Mouse (Mus musculus) embryo, embryonic 10.5 days (tissue): ENCODE results near the gene Uqcrc2.

Experiments used
- DNase-seq: peaks from one replicate; pipeline ENCODE4 v3.0.0-alpha.2; 2015; ENCODE audit warnings: low spot score

The Uqcrc2 gene

DNA sequence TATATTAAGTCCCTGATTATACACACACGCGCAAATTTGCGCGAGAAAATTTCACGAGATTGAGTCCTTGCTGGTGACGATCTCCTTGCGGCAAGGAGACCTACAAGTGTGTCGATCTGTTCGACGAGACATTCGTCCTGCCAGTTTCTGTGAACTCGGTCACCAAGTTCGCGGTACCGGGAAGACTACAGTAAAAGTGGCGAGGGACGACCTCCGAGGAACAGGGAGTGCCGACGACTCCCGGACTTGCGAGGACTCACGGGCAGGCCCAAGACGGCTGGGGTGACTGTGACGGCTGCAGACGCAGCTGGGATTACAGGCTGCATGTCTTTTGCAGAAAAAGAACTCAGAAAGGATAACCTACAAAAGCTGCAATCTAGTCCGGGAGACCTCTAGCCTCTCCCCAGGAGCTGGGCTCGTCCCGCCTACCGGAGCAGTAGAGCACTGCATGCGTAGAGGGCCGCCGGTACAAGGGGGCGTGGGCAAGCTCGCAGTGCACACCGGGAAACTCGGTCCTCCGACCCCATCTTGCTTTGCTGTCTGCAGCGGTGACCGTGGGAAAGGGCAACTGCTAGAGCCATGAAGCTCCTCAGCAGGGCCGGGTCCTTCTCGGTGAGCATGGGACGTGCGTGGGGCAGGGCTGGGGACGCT is at the start of gene Uqcrc2:
Uqcrc2 (plus strand) TSS at position 466 of the 651 bp plus-strand sequence.
- DNase-seq = peak; percentile 95

DNA sequence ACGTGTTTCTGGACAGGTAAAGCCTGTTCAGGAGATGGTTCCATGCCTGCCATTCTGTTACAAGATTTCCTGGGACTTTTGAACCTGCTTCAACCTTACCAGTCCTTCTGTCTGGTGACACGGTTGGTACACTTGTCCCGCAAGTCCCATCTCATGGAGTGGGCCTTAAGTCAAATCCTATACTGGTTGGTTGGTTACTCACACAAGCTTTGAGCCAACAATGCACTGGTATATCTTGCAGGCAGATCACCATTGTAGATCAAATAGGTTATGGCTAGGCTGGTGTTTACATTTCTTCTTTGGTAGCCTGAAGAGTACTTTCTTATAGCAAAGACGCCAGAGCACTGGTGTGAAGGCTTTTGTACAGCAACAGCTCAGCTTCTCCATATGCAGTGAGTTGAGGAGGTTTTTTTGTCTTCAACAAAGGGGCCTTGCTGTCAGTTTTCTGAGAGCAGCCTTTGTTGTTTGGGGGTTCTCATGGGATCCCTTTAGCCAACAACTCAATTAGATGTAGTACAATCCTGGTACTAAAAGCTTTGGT is 37.7 kb upstream of the Uqcrc2 start:
- DNase-seq = no peak

DNA sequence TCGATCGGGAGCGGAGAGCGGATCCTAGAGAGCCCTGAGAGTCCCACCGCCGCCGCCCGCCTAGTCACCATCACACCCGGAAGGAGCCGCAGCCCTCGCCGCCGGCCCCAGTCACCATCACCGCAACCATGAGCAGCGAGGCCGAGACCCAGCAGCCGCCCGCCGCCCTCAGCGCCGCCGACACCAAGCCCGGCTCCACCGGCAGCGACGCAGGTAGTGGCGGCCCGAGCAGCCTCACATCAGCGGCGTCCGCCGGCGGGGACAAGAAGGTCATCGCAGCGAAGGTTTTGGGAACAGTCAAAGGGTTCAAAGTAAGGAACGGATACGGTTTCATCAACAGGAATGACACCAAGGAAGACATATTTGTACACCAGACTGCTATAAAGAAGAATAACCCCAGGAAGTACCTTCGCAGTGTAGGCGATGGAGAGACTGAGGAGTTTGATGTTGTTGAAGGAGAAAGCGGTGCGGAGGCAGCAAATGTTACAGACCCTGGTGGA is 37.2 kb upstream of the Uqcrc2 start:
- peak; percentile 54 for DNase-seq

DNA sequence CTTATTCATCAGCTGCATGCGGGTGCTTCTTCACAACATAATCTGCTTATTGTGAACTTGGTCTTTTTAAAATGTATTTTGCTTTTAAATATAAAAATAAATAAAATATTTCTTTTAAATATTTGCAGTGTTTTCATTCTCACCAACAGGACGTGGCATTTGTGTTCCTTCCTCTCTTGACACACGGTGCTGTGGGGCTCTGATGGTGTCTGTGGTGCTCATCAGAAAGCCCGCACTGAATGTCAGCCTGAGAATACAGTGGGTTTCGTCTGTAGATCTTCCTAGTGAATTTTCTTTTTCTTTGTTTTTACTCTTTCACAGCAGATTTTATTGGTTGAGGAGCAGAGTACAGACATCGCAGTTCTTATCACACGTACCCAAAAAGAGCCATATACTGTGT is 36.6 kb upstream of the Uqcrc2 start:
- DNase-seq = no peak

DNA sequence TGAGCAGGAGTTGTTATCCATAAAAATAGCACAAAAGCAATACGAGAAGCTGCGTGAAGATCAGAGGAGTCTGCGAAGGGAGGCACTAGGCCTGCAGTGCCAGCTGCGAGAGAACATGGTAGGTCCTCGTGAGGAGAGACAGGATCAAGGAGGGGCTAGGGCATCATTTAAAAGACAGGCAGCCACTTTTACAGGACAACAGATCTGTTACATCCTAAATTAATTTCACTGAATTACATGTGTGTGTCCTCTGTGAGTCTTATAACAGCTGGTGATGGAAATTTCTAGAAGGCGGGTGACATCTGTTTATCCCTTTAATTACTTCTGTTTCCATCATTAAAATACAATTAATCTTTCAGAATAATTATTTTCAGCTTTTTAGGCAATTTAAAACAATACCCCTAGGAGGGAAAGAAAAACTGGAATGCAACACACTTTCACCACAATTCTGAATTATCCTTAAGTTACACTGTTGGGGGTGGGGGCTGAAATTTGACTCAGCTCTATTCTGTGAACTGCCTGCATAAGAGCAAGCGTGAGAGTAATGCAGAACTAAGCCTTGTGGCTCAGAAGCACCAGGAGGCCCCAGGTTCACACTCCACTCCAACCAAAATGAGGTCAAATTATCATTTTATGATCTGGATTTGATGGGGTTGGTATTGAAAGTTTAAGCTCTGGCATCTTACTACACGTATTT is 14.8 kb upstream of the Uqcrc2 start:
- no peak for DNase-seq

DNA sequence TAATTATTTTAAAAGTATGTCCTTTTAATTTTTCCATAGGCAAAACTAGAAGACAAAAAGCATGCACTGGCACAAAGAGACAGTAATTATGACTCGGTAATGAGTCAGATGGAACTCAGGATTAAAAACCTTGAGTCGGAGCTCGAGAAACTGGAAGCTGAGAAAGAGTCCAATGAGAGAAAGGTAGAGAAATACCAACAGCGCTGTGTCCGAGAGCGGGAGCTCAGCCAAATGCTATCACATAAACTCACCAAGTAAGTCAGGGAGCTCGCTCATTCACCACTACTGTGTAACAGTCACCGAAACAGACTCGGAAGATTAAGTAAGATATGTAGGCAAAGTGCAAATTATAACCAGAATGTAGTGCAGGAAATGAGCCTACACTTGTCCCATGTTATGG is 14.1 kb upstream of the Uqcrc2 start:
- DNase-seq = no peak

DNA sequence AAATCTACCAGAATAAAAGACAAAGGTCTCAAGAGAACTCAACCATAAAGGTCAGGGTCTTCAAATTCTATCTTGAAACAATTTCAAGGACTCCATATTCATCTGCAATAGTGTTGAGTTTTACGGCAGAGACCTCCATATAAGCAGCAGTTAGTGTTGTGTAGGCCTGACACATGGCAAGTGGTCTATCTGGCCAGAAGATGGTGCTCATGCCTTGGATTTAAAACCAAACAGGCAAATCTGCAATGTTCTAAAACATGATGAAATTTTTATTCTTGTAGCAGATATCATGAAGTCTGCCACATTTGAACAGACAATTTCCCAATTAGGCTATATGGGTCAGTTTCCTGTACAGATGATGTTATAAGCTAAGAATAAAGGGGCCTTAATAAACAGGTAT is 2.5 kb upstream of the Uqcrc2 start:
- DNase-seq = peak; percentile 15

DNA sequence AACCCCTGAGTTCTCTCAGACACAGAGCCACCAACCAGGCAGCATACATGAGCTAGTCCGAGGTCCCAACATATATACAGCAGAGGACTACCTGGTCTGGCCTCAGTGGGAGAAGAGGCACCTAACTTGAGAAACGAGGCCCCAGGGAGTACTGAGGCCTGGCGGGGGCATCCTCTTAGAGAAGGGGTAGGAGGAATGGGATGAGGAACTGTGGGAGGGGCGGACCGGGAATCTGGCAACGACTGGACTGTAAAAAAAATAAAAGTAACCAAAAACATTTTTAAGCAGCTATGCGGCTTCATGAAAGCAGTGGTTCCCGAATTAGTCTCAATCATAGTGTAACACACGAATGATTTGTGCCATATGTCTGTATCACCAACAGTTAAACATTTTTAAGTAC is 675 bp upstream of the Uqcrc2 start:
- DNase-seq = peak; percentile 39

DNA sequence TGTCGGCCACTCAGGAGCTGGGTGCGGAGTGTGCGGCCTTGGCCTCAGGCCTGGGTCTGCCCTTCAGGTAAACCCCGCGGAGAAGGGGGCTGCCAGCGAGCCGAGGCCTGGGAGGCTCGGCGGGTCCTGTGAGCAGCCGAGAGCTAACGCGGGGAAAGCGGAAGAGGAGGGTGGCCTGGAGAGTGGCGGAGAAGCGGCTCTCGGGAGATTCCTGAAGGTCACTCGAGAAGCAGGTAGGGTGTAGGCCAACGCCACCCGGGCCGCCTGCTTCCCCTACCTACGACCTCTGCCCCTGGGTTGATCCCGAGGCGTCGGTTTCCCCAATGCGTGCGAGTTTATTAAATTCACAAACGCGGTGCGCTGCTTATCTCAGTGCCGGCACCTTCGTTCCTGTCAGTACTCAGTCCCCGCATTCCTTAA is 396 bp downstream of the Uqcrc2 start:
- DNase-seq = no peak

DNA sequence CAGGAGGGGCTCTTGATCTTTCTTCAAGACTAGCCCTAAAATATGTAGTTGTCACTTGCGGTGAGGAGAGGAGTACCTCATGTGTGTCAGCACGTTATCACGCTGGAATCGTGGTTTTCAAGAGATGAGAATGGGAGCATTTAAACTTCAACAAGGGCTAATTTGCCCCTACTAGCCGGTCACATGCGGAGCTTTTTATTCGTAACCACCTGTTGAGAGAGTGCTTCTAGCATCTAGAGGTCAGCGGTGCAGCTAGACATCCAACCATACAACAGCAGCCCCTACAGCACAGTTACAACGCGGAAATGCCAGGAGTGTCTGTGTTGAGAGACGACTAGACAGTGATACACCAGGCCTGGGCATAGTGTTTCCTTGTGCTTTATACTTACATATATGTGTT is 845 bp downstream of the Uqcrc2 start:
- DNase-seq = peak; percentile 52

DNA sequence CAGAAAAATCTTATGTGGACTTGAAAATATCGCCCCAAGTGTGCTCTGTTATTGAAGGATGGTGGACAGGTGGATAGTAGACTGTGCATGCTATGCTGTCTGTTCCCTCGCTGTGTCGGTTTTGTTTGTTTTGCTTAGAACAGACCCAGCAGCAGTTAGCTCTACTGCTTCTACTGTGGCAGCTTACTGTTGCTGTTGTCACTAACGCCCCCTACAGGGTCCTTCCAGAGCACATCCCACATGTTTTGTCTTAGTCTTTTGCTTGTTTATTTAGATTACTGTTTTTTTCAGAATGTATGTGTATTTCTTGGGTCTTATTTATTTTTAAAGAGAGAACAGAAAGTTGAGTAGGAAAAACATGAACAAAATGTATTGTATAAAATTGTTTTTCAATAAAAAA is 8.2 kb downstream of the Uqcrc2 start:
- peak; percentile 8 for DNase-seq

DNA sequence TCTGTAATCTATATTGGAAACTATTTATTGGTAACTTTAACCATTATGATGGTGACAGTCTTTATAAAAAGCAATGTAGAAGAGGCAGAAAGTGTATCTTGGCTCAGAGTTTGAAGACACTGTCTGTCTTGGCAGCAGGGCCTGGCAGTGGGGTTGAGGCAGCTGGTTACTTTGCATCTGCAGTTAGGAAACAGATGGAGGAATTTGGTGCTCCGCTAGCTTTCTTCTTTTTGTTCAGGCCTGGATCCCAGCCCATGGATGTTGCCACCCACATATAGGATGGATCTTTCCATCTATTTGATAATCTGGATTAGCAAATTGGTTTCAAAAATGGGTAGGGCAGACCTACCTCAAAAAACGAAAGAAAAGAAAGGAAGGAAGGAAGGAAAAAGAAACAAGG is 12.9 kb downstream of the Uqcrc2 start:
- DNase-seq = no peak

DNA sequence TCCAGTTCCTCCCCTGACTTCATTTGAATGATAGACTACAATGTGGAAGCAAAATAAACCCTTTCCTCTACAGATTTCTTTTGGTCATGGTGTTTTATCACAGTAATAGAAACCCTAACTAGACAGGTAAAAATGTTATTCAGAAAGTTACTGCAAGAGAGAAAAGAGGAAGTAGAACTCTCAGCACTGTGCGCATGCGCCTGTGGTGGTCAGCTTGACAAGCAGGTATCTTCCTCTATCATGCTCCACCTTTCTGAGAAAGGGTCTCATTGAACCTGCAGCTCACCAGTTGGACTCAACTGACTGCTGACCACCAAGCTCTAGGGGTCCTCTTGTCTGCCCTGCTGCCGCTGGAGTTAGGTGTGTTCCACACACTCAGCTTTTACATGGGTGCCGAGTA is 27.1 kb downstream of the Uqcrc2 start:
- no peak for DNase-seq

DNA sequence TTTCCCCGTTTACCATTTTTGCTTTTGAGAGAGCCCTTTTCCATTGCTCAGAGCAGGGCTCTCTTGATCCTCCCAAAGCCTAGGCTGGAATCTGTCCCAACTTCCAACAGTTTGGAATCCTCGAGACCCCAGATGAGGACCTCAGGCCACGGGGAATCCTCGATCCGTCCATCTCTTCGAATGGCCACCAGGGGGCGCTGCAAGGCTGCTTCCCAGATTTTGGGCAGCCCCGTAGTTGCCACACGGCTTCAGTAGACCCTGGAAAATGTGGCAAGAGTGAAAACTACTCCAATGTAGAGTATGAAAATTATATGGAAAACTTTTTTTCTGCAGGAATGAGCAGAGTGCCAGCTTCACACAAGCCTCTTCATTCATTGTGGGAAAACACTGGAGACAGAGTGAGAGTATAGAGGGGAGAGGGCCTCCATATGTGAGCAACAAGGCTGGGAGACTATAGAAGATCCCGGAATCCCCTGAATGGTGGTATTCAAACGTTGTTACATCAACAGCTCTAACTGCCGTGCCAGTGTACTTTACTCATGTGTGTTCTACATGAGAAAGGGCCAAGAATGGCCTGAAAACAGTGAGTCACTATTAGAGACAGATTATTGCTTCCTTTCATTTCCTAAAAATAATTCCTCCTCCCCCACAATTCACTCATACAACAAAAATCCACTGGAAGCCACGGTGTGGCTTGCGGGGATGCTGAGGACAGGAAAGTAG is 35.3 kb downstream of the Uqcrc2 start, which contains the start of gene Pdzd9:
Pdzd9 (minus strand) TSS at position 191 of the 723 bp plus-strand sequence.
- DNase-seq = peak; percentile 86

DNA sequence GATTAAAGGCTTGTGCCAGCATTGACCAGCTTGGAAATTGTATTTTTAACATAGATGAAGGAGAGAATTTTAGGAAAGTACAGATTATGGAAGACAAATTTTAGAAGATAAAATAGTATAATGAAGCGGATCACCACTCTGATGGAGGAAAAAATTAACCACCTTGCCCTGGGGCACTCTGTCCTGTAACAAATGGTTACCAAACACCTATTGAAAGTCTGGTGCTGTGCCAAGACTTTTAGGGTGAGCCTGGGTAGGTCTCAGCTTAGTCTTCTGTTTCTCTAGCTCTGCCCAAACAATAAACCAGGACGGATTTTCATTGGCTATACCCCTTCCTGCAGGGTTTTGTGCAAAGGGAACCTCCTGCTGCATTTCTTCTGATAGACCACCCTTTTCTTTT is 36.3 kb downstream of the Uqcrc2 start:
- no peak for DNase-seq

DNA sequence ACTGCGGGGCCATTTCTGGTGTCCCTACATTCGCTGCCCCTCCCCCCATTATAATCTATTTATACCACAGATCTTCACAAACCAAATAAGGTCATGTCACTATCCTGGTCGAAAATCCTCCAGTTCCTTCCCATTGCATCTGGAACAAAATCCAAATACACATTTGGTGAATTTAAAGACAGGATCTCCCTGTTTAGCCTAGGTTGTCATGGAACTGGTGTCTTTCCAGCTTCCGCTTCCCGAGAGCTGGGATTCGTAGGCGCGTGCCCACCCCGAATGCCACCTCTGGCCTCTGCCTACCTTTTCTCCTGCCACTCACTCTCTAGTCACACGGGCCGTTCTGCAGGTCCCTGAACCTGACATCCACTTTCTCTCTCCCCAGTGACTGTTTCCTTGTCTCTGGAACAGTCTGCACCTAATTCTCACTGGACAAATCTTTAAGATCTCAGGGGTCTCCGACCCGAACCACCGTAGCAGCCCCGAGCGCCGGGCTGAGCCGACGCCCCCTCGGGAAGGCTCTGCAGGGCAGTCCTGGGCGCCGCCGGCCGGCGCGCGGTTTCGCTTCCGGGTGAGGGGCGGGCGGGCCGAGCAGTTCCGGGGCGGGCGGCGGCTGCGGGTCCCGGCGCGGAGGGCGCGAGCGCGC is 42.1 kb downstream of the Uqcrc2 start, which contains the start of gene Mosmo:
Mosmo (plus strand) TSS at position 618 of the 643 bp plus-strand sequence.
- peak; percentile 82 for DNase-seq

DNA sequence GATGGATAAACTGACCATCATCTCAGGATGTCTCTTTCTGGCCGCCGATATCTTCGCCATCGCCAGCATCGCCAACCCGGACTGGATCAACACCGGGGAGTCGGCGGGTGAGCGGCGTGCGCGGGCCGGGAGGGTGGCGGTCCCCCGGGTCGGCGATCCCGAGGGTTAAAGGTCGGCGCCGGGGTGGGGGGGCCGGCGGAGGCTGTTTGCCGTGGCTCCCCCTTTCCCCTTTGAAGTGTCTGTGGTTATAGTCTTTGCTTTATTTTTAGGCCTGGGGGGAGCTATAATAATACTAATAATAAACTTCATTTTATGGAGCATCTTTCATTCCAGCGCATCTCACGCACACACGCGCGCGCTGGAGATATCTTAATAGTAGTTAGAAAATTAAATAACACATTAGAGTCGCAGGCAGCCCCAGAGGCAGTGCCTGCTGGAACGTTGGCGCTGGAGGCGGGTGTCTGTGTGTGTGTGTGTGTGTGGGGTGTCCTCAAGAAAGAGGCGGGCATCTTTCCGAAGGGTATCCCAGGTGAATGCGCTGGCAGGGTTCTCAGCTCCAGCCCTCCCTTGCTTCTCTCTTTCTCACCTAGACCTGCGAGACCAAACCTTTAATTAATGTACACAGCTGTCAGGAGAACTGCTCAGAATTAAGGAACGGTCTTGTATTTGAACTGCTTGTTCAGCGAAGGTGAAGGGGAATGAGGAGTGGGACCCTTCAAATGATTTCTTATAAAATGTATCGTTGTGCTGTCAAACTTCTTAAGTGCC is 43.0 kb downstream of the Uqcrc2 start:
- DNase-seq = peak; percentile 51

DNA sequence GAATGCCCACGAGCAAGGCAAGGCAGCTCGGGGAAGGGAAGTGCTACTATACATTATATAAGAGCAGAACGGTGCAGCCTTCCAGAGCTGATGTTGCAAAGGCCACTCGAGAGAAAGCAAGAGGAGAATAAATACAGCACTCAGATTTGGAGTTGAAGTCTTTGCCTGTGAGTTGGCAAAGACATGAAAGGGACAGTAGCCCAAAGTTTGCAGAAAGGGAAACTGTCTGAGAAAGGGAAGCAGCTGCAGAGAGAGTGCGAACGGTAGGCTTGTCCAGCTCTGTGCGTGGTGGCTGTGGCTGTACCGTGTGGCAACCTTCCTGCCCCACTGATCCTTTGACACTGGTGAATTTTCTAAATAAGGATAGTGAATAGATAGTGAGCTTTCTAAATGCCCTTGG is 44.0 kb downstream of the Uqcrc2 start:
- DNase-seq = peak; percentile 3

DNA sequence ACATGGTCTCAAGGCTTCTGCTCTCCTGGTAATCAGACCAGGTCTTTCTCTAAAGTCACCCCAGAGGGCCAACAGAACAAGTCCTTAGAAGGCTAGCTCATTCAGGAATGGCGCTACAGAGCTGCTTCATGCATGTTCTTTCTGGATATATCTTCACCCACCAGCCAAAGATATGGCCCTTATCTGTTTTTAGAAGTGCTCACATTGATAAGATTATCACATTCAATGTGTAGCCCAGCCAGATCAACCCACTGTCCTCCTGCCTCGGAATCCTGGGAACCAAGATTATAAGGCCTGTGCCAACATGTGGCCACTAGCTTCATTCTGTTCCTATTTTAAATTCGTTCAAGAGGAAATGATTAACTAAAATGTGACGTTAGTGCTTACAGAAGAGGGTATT is 47.0 kb downstream of the Uqcrc2 start:
- no peak for DNase-seq

DNA sequence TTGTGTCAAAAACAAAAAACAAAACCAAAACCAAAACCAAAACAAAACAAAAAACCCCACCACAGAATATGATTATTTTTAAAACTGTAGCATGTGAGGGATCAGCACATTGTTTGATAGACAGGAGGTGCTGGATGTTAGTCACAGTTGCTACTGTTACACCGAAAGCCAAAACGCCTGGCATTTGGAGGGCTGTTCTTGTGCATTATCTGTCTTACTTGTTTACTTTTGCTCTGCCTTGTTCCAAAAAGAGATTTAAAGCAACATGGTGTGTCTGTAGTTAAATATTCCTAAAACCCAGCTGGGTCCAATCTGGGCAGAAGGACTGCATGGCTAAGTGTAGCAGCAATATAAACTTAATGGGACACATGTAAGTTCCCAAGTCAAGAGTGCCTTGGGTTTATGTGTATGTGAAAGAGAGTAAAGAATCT is 49.8 kb downstream of the Uqcrc2 start:
- no peak for DNase-seq

DNA sequence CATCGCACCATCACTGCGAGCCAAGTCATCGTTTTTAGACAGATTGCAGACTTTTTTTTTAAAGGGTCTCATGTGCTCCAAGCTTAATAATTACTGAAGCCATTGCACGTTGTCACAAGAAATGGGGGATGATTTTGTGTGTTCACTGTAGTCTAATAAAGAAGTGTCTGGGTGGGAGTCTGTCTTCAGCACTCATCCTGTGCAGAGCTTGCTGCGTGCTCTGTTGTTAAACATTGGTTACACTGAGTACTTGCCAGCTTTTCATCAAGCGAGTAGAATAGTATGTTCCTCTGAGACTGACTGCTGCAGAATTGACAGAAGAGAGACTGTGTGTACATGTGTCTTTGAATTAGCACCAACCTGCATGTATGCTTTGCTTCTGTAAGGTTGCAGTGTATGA is 50.3 kb downstream of the Uqcrc2 start:
- no peak for DNase-seq
